Mouse (Mus musculus) heart, adult 2 months (tissue): ENCODE results near the gene Wwc2. TPM values are rescaled to one million over a fixed set of nuclear protein-coding genes. Genes with fewer than 3 reads are reported as not detected.

ENCODE experiments used
- DNase-seq, 2 experiments: peaks; one replicate each; pipeline ENCODE4 v3.0.0; 2021
- H3K27ac ChIP-seq: fragments of 200-600 bp; 2 replicates; pipeline ENCODE4 v1.8.1; 2022
- H3K27me3 ChIP-seq: fragments of 200-500 bp; 2 replicates; pipeline ENCODE4 v1.6.1; 2012; ENCODE audit warnings: mild to moderate bottlenecking, low read length, inconsistent platforms, mixed read lengths; ENCODE audit not compliant: control insufficient read depth, insufficient read depth
- H3K36me3 ChIP-seq: fragments of 200-500 bp; 2 replicates; pipeline ENCODE4 v1.6.1; 2012; ENCODE audit warnings: low read length, inconsistent platforms; ENCODE audit not compliant: control insufficient read depth, insufficient read depth
- H3K4me1 ChIP-seq: fragments of 200-500 bp; 2 replicates; pipeline ENCODE4 v1.6.1; 2011; ENCODE audit warnings: low read length; ENCODE audit not compliant: control insufficient read depth, insufficient read depth
- H3K4me3 ChIP-seq: fragments of 200-600 bp; 2 replicates; pipeline ENCODE4 v1.8.1; 2022
- H3K79me2 ChIP-seq: fragments of 200-500 bp; replicated peaks from 2 replicates; pipeline ENCODE4 v1.6.1; 2012; ENCODE audit warnings: mild to moderate bottlenecking, inconsistent platforms, low read length, moderate library complexity, mixed read lengths; ENCODE audit not compliant: control insufficient read depth, insufficient read depth
- H3K9ac ChIP-seq: fragments of 200-500 bp; 2 replicates; pipeline ENCODE4 v1.6.1; 2012; ENCODE audit warnings: low read depth, mild to moderate bottlenecking, control low read depth, inconsistent platforms, low read length, mixed read lengths
- CTCF ChIP-seq: fragments of 200-600 bp; IDR thresholded peaks from 2 replicates; pipeline ENCODE4 v1.8.1; 2022; ENCODE audit warnings: antibody characterized with exemption, mild to moderate bottlenecking, moderate library complexity
- EP300 ChIP-seq: fragments of 200-500 bp; IDR thresholded peaks from 2 replicates; pipeline ENCODE4 v1.6.1; 2011; ENCODE audit warnings: low read depth, low read length, control low read depth; ENCODE audit not compliant: insufficient read depth
- POLR2A ChIP-seq: fragments of 200-500 bp; IDR thresholded peaks from 2 replicates; pipeline ENCODE4 v1.6.1; 2011; ENCODE audit warnings: mild to moderate bottlenecking, low read depth, low read length, control low read depth; ENCODE audit not compliant: insufficient read depth
- WGBS: fragments of 180-500 bp; shearing (Covaris S2); methylation state at CpG from one replicate; pipeline ENCODE4 v1.1.7; 2018; 5-methylcytosine and 5-hydroxymethylcytosine counted together
- intact Hi-C: fragments of 180-260 bp; cut with DNase I; formaldehyde crosslinking; loops from one replicate; pipeline ENCODE4 v1.15.1; 2025
- polyA plus RNA-seq: library from polyadenylated mRNA; depleted of rRNA; stranded (reverse); fragments of >200 nt; gene quantifications from 2 replicates; pipeline ENCODE4 v1.2.3, GENCODE M21; 2012
- total RNA-seq, 2 experiments: library from RNA; stranded (reverse); gene quantifications; 2 replicates each; pipeline ENCODE4 v1.2.3; 2021

The Wwc2 gene
- total and polyA plus RNA-seq, 3 experiments, result 8.3 to 26.9 (median 25.2) TPM

GRCm38 (mm10) chr8:47947672-47948618, 42.8 kb downstream of the Wwc2 start:
- intact Hi-C loops, result loop anchor here (5.0 kb wide), 1 partner anchor 39 kb away; no protein-coding TSS in a partner anchor
- H3K27ac ChIP-seq, result peak overlapping the region; percentile 54
- WGBS, result 38% methylated on average over 19 of the region's 19 CpGs
- H3K4me1 ChIP-seq, result peaks cover 19% of the 10 kb centered on the region
- H3K36me3 ChIP-seq, result peaks cover 3% of the 10 kb centered on the region
- no peak overlapping the region for H3K4me3 ChIP-seq
- no peak for TF ChIP-seq POLR2A
- TF ChIP-seq EP300, result no peak
- no peak for TF ChIP-seq CTCF
- no peaks in the 10 kb centered on the region for H3K27me3 ChIP-seq
- peaks cover 7% of the 10 kb centered on the region for H3K79me2 ChIP-seq
- no peak for DNase-seq
- H3K9ac ChIP-seq, result no peak overlapping the region

GRCm38 (mm10) chr8:47943049-47943448, 47.7 kb downstream of the Wwc2 start:
- no peak for DNase-seq
- 68% methylated on average over 10 of the region's 10 CpGs for WGBS
- Histone ChIP-seq H3K79me2 (peaks cover 7% of the 10 kb centered on the region), H3K36me3 (peaks cover 2% of the 10 kb centered on the region; the same call in 1 of the 2 replicates), H3K27ac (no peak overlapping the region), H3K4me1 (peaks cover 21% of the 10 kb centered on the region), H3K27me3 (no peaks in the 10 kb centered on the region), H3K9ac (no peak overlapping the region), H3K4me3 (no peak overlapping the region)
- intact Hi-C loops, result no loop called here
- peak; percentile 58 for TF ChIP-seq CTCF
- TF ChIP-seq EP300, result no peak
- no peak for TF ChIP-seq POLR2A

GRCm38 (mm10) chr8:47941028-47941427, 49.7 kb downstream of the Wwc2 start:
- no peak overlapping the region for H3K9ac ChIP-seq
- H3K4me1 ChIP-seq, result peaks cover 15% of the 10 kb centered on the region
- peak in 1 of 2 experiments; percentile 26 for DNase-seq
- no peaks in the 10 kb centered on the region for H3K27me3 ChIP-seq
- peaks cover 1% of the 10 kb centered on the region for H3K79me2 ChIP-seq
- peak overlapping the region; percentile 73 for H3K27ac ChIP-seq
- WGBS, result 41% methylated on average over 5 of the region's 5 CpGs
- TF ChIP-seq CTCF, result peak; percentile 38
- no peak for TF ChIP-seq POLR2A
- intact Hi-C loops, result no loop called here
- H3K36me3 ChIP-seq, result peaks cover 2% of the 10 kb centered on the region; the same call in 1 of the 2 replicates
- no peak overlapping the region for H3K4me3 ChIP-seq

GRCm38 (mm10) chr8:47939933-47940870, 50.5 kb downstream of the Wwc2 start:
- WGBS, result 42% methylated on average over 10 of the region's 10 CpGs
- peak overlapping the region; percentile 73 for H3K27ac ChIP-seq
- H3K9ac ChIP-seq, result no peak overlapping the region
- peaks cover 17% of the 10 kb centered on the region for H3K4me1 ChIP-seq
- peaks cover 2% of the 10 kb centered on the region; the same call in 1 of the 2 replicates for H3K36me3 ChIP-seq
- no peaks in the 10 kb centered on the region for H3K27me3 ChIP-seq
- peaks cover 5% of the 10 kb centered on the region; the same call in 1 of the 2 replicates for H3K79me2 ChIP-seq
- no peak for DNase-seq
- TF ChIP-seq CTCF (no peak), POLR2A (no peak), EP300 (no peak)
- H3K4me3 ChIP-seq, result no peak overlapping the region
- intact Hi-C loops, result no loop called here

GRCm38 (mm10) chr8:47939217-47939616, 51.5 kb downstream of the Wwc2 start:
- Histone ChIP-seq H3K27ac (peak overlapping the region; percentile 73), H3K36me3 (peaks cover 2% of the 10 kb centered on the region; the same call in 1 of the 2 replicates), H3K79me2 (peaks cover 5% of the 10 kb centered on the region; the same call in 1 of the 2 replicates), H3K9ac (no peak overlapping the region), H3K4me1 (peaks cover 17% of the 10 kb centered on the region), H3K27me3 (no peaks in the 10 kb centered on the region), H3K4me3 (no peak overlapping the region)
- no peak for TF ChIP-seq CTCF
- no peak for TF ChIP-seq POLR2A
- no peak for TF ChIP-seq EP300
- WGBS, result 52% methylated on average over 7 of the region's 7 CpGs
- DNase-seq, result no peak
- intact Hi-C loops, result no loop called here
